Mouse (Mus musculus) C2C12 (cell line): Measurements from ENCODE around the gene Rgs10. TPM values are rescaled to one million over a fixed set of nuclear protein-coding genes. Genes with fewer than 3 reads are reported as not detected.
A peak's percentile ranks its signal among the peaks of the same experiment; 100 is the strongest.

Source experiments
- H3K27me3 ChIP-seq: one replicate; pipeline ENCODE4 v1.6.1; 2011; ENCODE audit not compliant: control insufficient read depth, insufficient read depth, insufficient read length
- H3K36me3 ChIP-seq: one replicate; pipeline ENCODE4 v1.6.1; 2011; ENCODE audit not compliant: control insufficient read depth, insufficient read depth
- H3K4me3 ChIP-seq: one replicate; pipeline ENCODE4 v1.5.1; 2011; ENCODE audit warnings: mild to moderate bottlenecking, control low read depth; ENCODE audit not compliant: poor library complexity, insufficient read depth, severe bottlenecking
- H3K79me2 ChIP-seq: one replicate; pipeline ENCODE4 v1.6.1; 2011; ENCODE audit not compliant: control insufficient read depth, insufficient read depth
- H3K79me3 ChIP-seq: one replicate; pipeline ENCODE4 v1.6.1; 2011; ENCODE audit warnings: low read depth, control low read depth
- H3ac ChIP-seq: one replicate; pipeline ENCODE3; 2011; ENCODE audit warnings: low read depth; ENCODE audit not compliant: control insufficient read depth, insufficient read length
- CEBPB ChIP-seq: IDR thresholded peaks from one replicate; pipeline ENCODE4 v1.6.1; 2011; ENCODE audit warnings: low read depth, mild to moderate bottlenecking, control low read depth, moderate library complexity
- CTCF ChIP-seq: IDR thresholded peaks from one replicate; pipeline ENCODE4 v1.5.1; 2011; ENCODE audit not compliant: control insufficient read depth, insufficient read depth, insufficient read length
- FOSL1 ChIP-seq: IDR thresholded peaks from one replicate; pipeline ENCODE4 v1.8.0; 2011; ENCODE audit warnings: mild to moderate bottlenecking, low read length; ENCODE audit not compliant: poor library complexity, insufficient read depth, severe bottlenecking
- MAX ChIP-seq: IDR thresholded peaks from one replicate; pipeline ENCODE4 v1.6.1; 2011; ENCODE audit warnings: mild to moderate bottlenecking, control low read depth
- MYOD1 ChIP-seq: IDR thresholded peaks from one replicate; pipeline ENCODE4 v1.6.1; 2011; ENCODE audit warnings: low read depth; ENCODE audit not compliant: control insufficient read depth, insufficient read length
- MYOG ChIP-seq: IDR thresholded peaks from one replicate; pipeline ENCODE4 v1.6.1; 2011; ENCODE audit not compliant: control insufficient read depth, insufficient read length; ENCODE audit errors: extremely low read depth
- USF1 ChIP-seq: IDR thresholded peaks from one replicate; pipeline ENCODE4 v1.6.1; 2011; ENCODE audit warnings: low read depth, mild to moderate bottlenecking, control low read depth, moderate library complexity
- polyA plus RNA-seq: library from polyadenylated mRNA; unstranded; fragments of >200 nt; fragmentation: generic; extraction: Trizol; gene quantifications from one replicate; pipeline ENCODE4 v1.2.1, GENCODE M21; 2012; ENCODE audit warnings: missing spikeins

Gene Rgs10
- polyA plus RNA-seq, 1 experiment = 12.9 TPM

GRCm38 (mm10) chr7:128350316-128350715 lies 68.2 kb downstream of the Rgs10 start:
- TF ChIP-seq MYOG = no peak
- no peak for TF ChIP-seq MAX
- no peak for TF ChIP-seq CTCF
- no peak for TF ChIP-seq FOSL1
- TF ChIP-seq USF1 = no peak
- TF ChIP-seq CEBPB = no peak
- TF ChIP-seq MYOD1 = no peak
- Histone ChIP-seq H3K79me2 (no peaks in the 10 kb centered on the region), H3K27me3 (no peaks in the 10 kb centered on the region), H3K4me3 (no peak overlapping the region), H3K36me3 (no peaks in the 10 kb centered on the region), H3ac (no peak overlapping the region), H3K79me3 (no peaks in the 10 kb centered on the region)

GRCm38 (mm10) chr7:128349751-128350150 lies 68.8 kb downstream of the Rgs10 start:
- H3K36me3 ChIP-seq = no peaks in the 10 kb centered on the region
- no peaks in the 10 kb centered on the region for H3K79me3 ChIP-seq
- H3ac ChIP-seq = no peak overlapping the region
- H3K79me2 ChIP-seq = no peaks in the 10 kb centered on the region
- no peak overlapping the region for H3K4me3 ChIP-seq
- H3K27me3 ChIP-seq = no peaks in the 10 kb centered on the region
- TF ChIP-seq FOSL1 (no peak), CTCF (no peak), MYOG (no peak), MAX (no peak), USF1 (no peak), MYOD1 (no peak), CEBPB (no peak)

GRCm38 (mm10) chr7:128348608-128349007 lies 70.0 kb downstream of the Rgs10 start:
- no peak overlapping the region for H3ac ChIP-seq
- H3K4me3 ChIP-seq = no peak overlapping the region
- no peaks in the 10 kb centered on the region for H3K27me3 ChIP-seq
- TF ChIP-seq MYOD1 (no peak), MAX (peak; percentile 32)
- no peaks in the 10 kb centered on the region for H3K79me3 ChIP-seq
- H3K79me2 ChIP-seq = no peaks in the 10 kb centered on the region
- H3K36me3 ChIP-seq = no peaks in the 10 kb centered on the region

- H3K79me3 ChIP-seq = no peaks in the 10 kb centered on the region
- no peaks in the 10 kb centered on the region for H3K27me3 ChIP-seq
- H3ac ChIP-seq = no peak overlapping the region
- no peak overlapping the region for H3K4me3 ChIP-seq
- H3K36me3 ChIP-seq = no peaks in the 10 kb centered on the region
- no peaks in the 10 kb centered on the region for H3K79me2 ChIP-seq
- TF ChIP-seq MAX (no peak), CEBPB (no peak), MYOG (no peak), MYOD1 (no peak), CTCF (no peak), FOSL1 (no peak), USF1 (no peak)
Measured at GRCm38 (mm10) chr7:128346991-128347390, 71.6 kb downstream of the Rgs10 start.

- H3ac ChIP-seq = no peak overlapping the region
- H3K36me3 ChIP-seq = no peaks in the 10 kb centered on the region
- H3K79me2 ChIP-seq = no peaks in the 10 kb centered on the region
- no peak overlapping the region for H3K4me3 ChIP-seq
- H3K27me3 ChIP-seq = no peaks in the 10 kb centered on the region
- TF ChIP-seq MYOG = no peak
- no peak for TF ChIP-seq USF1
- TF ChIP-seq MAX = no peak
- H3K79me3 ChIP-seq = no peaks in the 10 kb centered on the region
Measured at GRCm38 (mm10) chr7:128346522-128346921, 72.0 kb downstream of the Rgs10 start.

- TF ChIP-seq MYOG (no peak), FOSL1 (no peak)
- no peak overlapping the region for H3K4me3 ChIP-seq
- no peaks in the 10 kb centered on the region for H3K36me3 ChIP-seq
- H3ac ChIP-seq = no peak overlapping the region
- no peaks in the 10 kb centered on the region for H3K79me3 ChIP-seq
- no peaks in the 10 kb centered on the region for H3K79me2 ChIP-seq
- no peaks in the 10 kb centered on the region for H3K27me3 ChIP-seq
Measured at GRCm38 (mm10) chr7:128345691-128346090, 72.9 kb downstream of the Rgs10 start.
